In the genomic region with DNA sequence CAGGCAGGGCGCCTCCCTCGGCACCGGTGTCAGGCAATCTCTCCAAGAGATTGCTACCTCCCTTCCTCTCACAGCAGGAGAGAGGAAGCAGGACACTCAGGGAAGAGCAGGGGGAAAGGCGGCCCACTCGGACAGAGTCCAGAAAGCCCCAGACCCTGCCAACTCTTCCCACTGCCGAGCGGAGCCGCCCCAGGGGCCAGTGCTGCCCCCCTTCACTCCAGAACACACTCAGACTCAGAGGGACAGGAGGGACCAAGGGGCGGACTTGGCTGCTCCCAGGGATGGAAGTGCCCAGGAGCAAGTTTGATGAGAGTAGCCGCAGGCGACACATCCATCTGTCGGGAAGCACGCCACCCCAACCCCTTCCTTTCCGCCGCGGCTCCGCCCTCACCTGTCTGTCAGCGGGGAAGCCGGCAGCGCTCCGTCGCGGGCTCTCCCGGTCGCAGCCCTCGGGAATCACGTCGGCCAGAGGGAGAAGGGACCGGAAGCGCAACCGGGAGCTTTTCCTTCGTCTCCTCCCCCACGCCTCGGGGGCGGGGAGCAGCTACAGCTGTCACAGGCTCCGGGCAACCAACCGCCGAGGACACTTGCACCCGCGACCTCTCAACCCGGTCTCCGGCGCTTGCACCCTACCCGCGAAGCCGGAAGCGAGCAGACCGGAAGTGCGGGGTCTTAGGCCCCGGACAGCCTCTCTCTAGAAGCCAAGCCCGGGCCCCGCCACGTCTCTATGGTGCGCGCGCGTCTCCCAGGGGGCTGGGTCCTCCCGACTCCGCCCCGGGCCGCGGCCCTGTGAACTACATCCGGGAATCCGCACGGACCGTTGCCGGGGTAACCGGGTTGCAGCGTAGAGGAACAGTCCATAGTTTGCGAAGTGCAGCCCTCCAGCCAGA, we compare ENCODE assay signal across 8 mouse cellular contexts. TPM values are rescaled to one million over a fixed set of nuclear protein-coding genes. Genes with fewer than 3 reads are reported as not detected.
DNase-seq lines count a peak whose midpoint lies in the region; ATAC-seq and TF ChIP-seq lines count a peak whose summit lies in the region.

Gene Arfip1, minus strand, starts transcription at position 603 of the 890 bp plus-strand sequence.

- TF ChIP-seq EP300 in CH12.LX (IDR thresholded peaks at IDR 0.05; ENCODE audit: low read length), result no peak
- no peak; the same call in 1 of the 2 replicates for TF ChIP-seq EP300 in heart, postnatal 0 days (IDR thresholded peaks at IDR 0.05; ENCODE audit: low read depth)

- peak; percentile 99 for ATAC-seq in forebrain, embryonic 12.5 days (ENCODE audit: low FRiP score)
- peak; percentile 95 for ATAC-seq in heart, postnatal 0 days (ENCODE audit: insufficient read depth, low read depth)
- ATAC-seq in liver, embryonic 16.5 days (ENCODE audit: low read depth), result peak; percentile 99
- peak; percentile 99 for ATAC-seq in neural tube, embryonic 13.5 days (ENCODE audit: low read depth)

- in situ Hi-C loops in CH12.LX (cut with MboI; ENCODE audit: low pct_ligation_motif_present, low pct_unique_long_range_greater_than_20kb, low sequenced_read_pairs), result no loop called here

- no peak for TF ChIP-seq CTCF in CH12.LX (conservative IDR thresholded peaks at IDR 0.05 in 1 of 2, IDR thresholded peaks at IDR 0.05 in 1 of 2; ENCODE audit: low read depth in 2 of 2, low read length in 2 of 2)
- TF ChIP-seq CTCF in heart, postnatal 0 days (IDR thresholded peaks at IDR 0.05; ENCODE audit: low read depth), result no peak
- TF ChIP-seq CTCF in testis, adult 2 months (IDR thresholded peaks at IDR 0.05; ENCODE audit: control insufficient read depth, insufficient read depth, insufficient replicate concordance, low read depth, low read length), result no peak

- peaks cover 26% of the 10 kb centered on the region for H3K79me2 ChIP-seq in CH12.LX (replicated peaks; ENCODE audit: control insufficient read depth, extremely low read depth, insufficient read depth, poor library complexity, severe bottlenecking)

- TF ChIP-seq POLR2A in CH12.LX (IDR thresholded peaks at IDR 0.05; ENCODE audit: low read depth, low read length), result peak; percentile 85
- TF ChIP-seq POLR2A in testis, adult 2 months (IDR thresholded peaks at IDR 0.05; ENCODE audit: control insufficient read depth, low read depth, low read length), result peak; percentile 92

- dilution Hi-C loops in CH12.LX (cut with MboI; ENCODE audit: extremely low pct_ligation_motif_present, extremely low pct_unique_long_range_greater_than_20kb, low sequenced_read_pairs), result no loop called here

- peaks cover 3 to 31% of the 10 kb centered on the region in 2 experiments for H3K4me1 ChIP-seq in CH12.LX (ENCODE audit: control insufficient read depth in 1 of 2, insufficient read depth in 2 of 2)
- H3K4me1 ChIP-seq in forebrain, embryonic 12.5 days, result peaks cover 27% of the 10 kb centered on the region
- H3K4me1 ChIP-seq in heart, postnatal 0 days (ENCODE audit: control insufficient read depth, insufficient read depth), result peaks cover 50% of the 10 kb centered on the region
- peaks cover 15% of the 10 kb centered on the region; the same call in 1 of the 2 replicates for H3K4me1 ChIP-seq in liver, embryonic 16.5 days (ENCODE audit: control insufficient read depth, low read depth, low read length)
- peaks cover 43% of the 10 kb centered on the region for H3K4me1 ChIP-seq in neural tube, embryonic 13.5 days (replicated peaks)
- peaks cover 9% of the 10 kb centered on the region for H3K4me1 ChIP-seq in testis, adult 2 months (ENCODE audit: control insufficient read depth, insufficient read depth, low read length)

- H3K4me3 ChIP-seq in CH12.LX (replicated peaks in 1 of 3; ENCODE audit: low read depth in 2 of 3, low read length in 2 of 3, poor library complexity in 1 of 3), result peak within 1 kb of the TSS; percentile 77 to 90 (median 77)
- H3K4me3 ChIP-seq in forebrain, embryonic 12.5 days (replicated peaks), result peak within 1 kb of the TSS; percentile 62
- H3K4me3 ChIP-seq in heart, postnatal 0 days (ENCODE audit: low read depth, low read length), result peak within 1 kb of the TSS; percentile 61
- H3K4me3 ChIP-seq in liver, embryonic 16.5 days (ENCODE audit: low read depth, low read length), result peak within 1 kb of the TSS; percentile 81
- peak within 1 kb of the TSS; percentile 87 for H3K4me3 ChIP-seq in neural tube, embryonic 13.5 days
- H3K4me3 ChIP-seq in testis, adult 2 months (ENCODE audit: control insufficient read depth, low read depth, low read length), result peak within 1 kb of the TSS; percentile 100

- no peaks in the 10 kb centered on the region for H3K9me3 ChIP-seq in CH12.LX (replicated peaks; ENCODE audit: low read length)
- H3K9me3 ChIP-seq in forebrain, embryonic 12.5 days, result no peaks in the 10 kb centered on the region
- H3K9me3 ChIP-seq in heart, postnatal 0 days (replicated peaks; ENCODE audit: control insufficient read depth, low read length), result no peaks in the 10 kb centered on the region
- H3K9me3 ChIP-seq in liver, embryonic 16.5 days (replicated peaks; ENCODE audit: control insufficient read depth, low read length), result no peaks in the 10 kb centered on the region
- no peaks in the 10 kb centered on the region for H3K9me3 ChIP-seq in neural tube, embryonic 13.5 days

- H3K4me2 ChIP-seq in CH12.LX (ENCODE audit: insufficient read depth, low read depth, poor library complexity, severe bottlenecking), result peak within 1 kb of the TSS; percentile 81
- peak within 1 kb of the TSS; percentile 93 for H3K4me2 ChIP-seq in forebrain, embryonic 12.5 days
- H3K4me2 ChIP-seq in heart, postnatal 0 days (ENCODE audit: low read depth, low read length), result peak within 1 kb of the TSS; percentile 64
- peak within 1 kb of the TSS; percentile 93 for H3K4me2 ChIP-seq in liver, embryonic 16.5 days (ENCODE audit: low read depth, low read length)
- H3K4me2 ChIP-seq in neural tube, embryonic 13.5 days, result peak within 1 kb of the TSS; percentile 91

- no peaks in the 10 kb centered on the region for H3K36me3 ChIP-seq in CH12.LX (replicated peaks in 1 of 2; ENCODE audit: control insufficient read depth in 1 of 2, insufficient read depth in 1 of 2, low read length in 1 of 2)
- no peaks in the 10 kb centered on the region for H3K36me3 ChIP-seq in forebrain, embryonic 12.5 days (replicated peaks)
- H3K36me3 ChIP-seq in heart, postnatal 0 days (replicated peaks; ENCODE audit: control insufficient read depth, insufficient read depth, low read length), result no peaks in the 10 kb centered on the region
- H3K36me3 ChIP-seq in liver, embryonic 16.5 days (ENCODE audit: control insufficient read depth, insufficient read depth), result no peaks in the 10 kb centered on the region
- no peaks in the 10 kb centered on the region for H3K36me3 ChIP-seq in neural tube, embryonic 13.5 days
- H3K36me3 ChIP-seq in testis, adult 2 months (ENCODE audit: control insufficient read depth, insufficient read depth, low read length), result no peaks in the 10 kb centered on the region

- H3K9ac ChIP-seq in CH12.LX (ENCODE audit: insufficient read depth, low read depth), result peak within 1 kb of the TSS; percentile 72
- H3K9ac ChIP-seq in forebrain, embryonic 12.5 days, result peak within 1 kb of the TSS; percentile 81
- H3K9ac ChIP-seq in heart, postnatal 0 days (replicated peaks; ENCODE audit: low read depth, low read length), result peak within 1 kb of the TSS; percentile 68
- peak within 1 kb of the TSS; percentile 69 for H3K9ac ChIP-seq in liver, embryonic 16.5 days (ENCODE audit: low read depth, low read length)
- peak within 1 kb of the TSS; percentile 88 for H3K9ac ChIP-seq in neural tube, embryonic 13.5 days

- whole genome bisulfite sequencing in forebrain, embryonic 12.5 days, result under 1% methylated on average over 70 of the region's 70 CpGs
- under 1% methylated on average over 70 of the region's 70 CpGs for WGBS in heart, postnatal 0 days
- WGBS in liver, embryonic 16.5 days (ENCODE audit: insufficient replicate concordance), result under 1% methylated on average over 70 of the region's 70 CpGs
- WGBS in neural tube, embryonic 13.5 days, result under 1% methylated on average over 70 of the region's 70 CpGs

- no peak for TF ChIP-seq RAD21 in CH12.LX (IDR thresholded peaks at IDR 0.05; ENCODE audit: low read depth, low read length)

- H3K27me3 ChIP-seq in CH12.LX (replicated peaks), result no peaks in the 10 kb centered on the region
- H3K27me3 ChIP-seq in forebrain, embryonic 12.5 days, result no peaks in the 10 kb centered on the region
- no peaks in the 10 kb centered on the region for H3K27me3 ChIP-seq in heart, postnatal 0 days (ENCODE audit: control insufficient read depth, insufficient read depth, low read length)
- no peaks in the 10 kb centered on the region; the same call in 1 of the 2 replicates for H3K27me3 ChIP-seq in liver, embryonic 16.5 days (ENCODE audit: control insufficient read depth, insufficient read depth, low read depth, low read length)
- no peaks in the 10 kb centered on the region for H3K27me3 ChIP-seq in neural tube, embryonic 13.5 days
- H3K27me3 ChIP-seq in testis, adult 2 months (ENCODE audit: control insufficient read depth, insufficient read depth, low read length), result no peaks in the 10 kb centered on the region

- 0 out of 2 replicates have a peak within 1 kb of the TSS, but pooled peaks have one; percentile 3 for H3K27ac ChIP-seq in CH12.LX (ENCODE audit: insufficient read depth, low read depth)
- peak within 1 kb of the TSS; percentile 89 for H3K27ac ChIP-seq in forebrain, embryonic 12.5 days
- peak within 1 kb of the TSS; percentile 87 for H3K27ac ChIP-seq in heart, postnatal 0 days (ENCODE audit: low read depth)
- peak within 1 kb of the TSS; percentile 69 for H3K27ac ChIP-seq in liver, embryonic 16.5 days (ENCODE audit: low read length)
- peak within 1 kb of the TSS; percentile 88 for H3K27ac ChIP-seq in neural tube, embryonic 13.5 days (replicated peaks)
- H3K27ac ChIP-seq in testis, adult 2 months (ENCODE audit: control insufficient read depth, insufficient read depth, low read depth, low read length), result peak within 1 kb of the TSS; percentile 98

- peak; percentile 95 for DNase-seq in CH12.LX (ENCODE audit: extremely low read depth)
- peak; percentile 83 for DNase-seq in c-Kit-positive CD71-positive TER-119-negative erythroid progenitor cells, embryonic 14.5 days (ENCODE audit: low read depth)
- peak; percentile 95 for DNase-seq in heart, postnatal 0 days (ENCODE audit: low spot score)
- DNase-seq in kidney, postnatal 4 days, result peak; percentile 99

TF ChIP-seq in CH12.LX, 34 proteins besides CTCF, POLR2A, EP300 and RAD21 (continues in another document):
- TF ChIP-seq TBP (conservative IDR thresholded peaks at IDR 0.05; ENCODE audit: low read depth, low read length) (no peak), SIN3A (IDR thresholded peaks at IDR 0.05; ENCODE audit: low read length) (peak; percentile 93; the same call in 1 of the 2 replicates)

RNA-seq across cellular contexts. Expression of gene Arfip1, which starts in this region (rescaled TPM):
- 29.6 and 36.2 TPM in 2 replicates for total RNA-seq in CH12.LX (2012; rRNA removed)
- total RNA-seq in CH12.LX (2014; rRNA removed), result 66.5 and 77.8 TPM in 2 replicates
- polyA plus RNA-seq in CH12.LX (2012; ENCODE audit: insufficient read length, low read depth), result 34.1 and 36.8 TPM in 2 replicates
- polyA plus RNA-seq in forebrain, embryonic 12.5 days (2016; fragmentation: Nextera tagmentation; extraction: Ambion mirVana), result 31.0 and 31.8 TPM in 2 replicates
- total RNA-seq in heart, postnatal 0 days (2014; rRNA removed; ENCODE audit: low replicate concordance), result 10.9 and 45.6 TPM in 2 replicates
- polyA plus RNA-seq in heart, postnatal 0 days (2015; fragmentation: Nextera tagmentation; extraction: Ambion mirVana), result 41.0 and 42.1 TPM in 2 replicates
- polyA plus RNA-seq in liver, embryonic 16.5 days (2015; fragmentation: Nextera tagmentation; extraction: Ambion mirVana), result 9.6 and 10.4 TPM in 2 replicates
- 28.9 and 30.7 TPM in 2 replicates for polyA plus RNA-seq in neural tube, embryonic 13.5 days (2015; fragmentation: Nextera tagmentation; extraction: Ambion mirVana)
- polyA plus RNA-seq in testis, adult 2 months (2012; rRNA removed), result 2.6 and 2.9 TPM in 2 replicates

Comparison
In these comparisons a context has a peak if more than half of its experiments do, and no peak if none do; other contexts are left out.
1. Peak in every context shown above with its lines: DNase-seq, ATAC-seq, H3K4me3 ChIP-seq and H3K27ac ChIP-seq.
2. H3K27ac ChIP-seq: peak in every context shown above with its lines; median percentile 98 in testis, adult 2 months; 89 in forebrain, embryonic 12.5 days; 88 in neural tube, embryonic 13.5 days; 87 in heart, postnatal 0 days; 69 in liver, embryonic 16.5 days; 3 in CH12.LX.